Mouse (Mus musculus): ENCODE results near the gene Adprm.

The Adprm gene

GRCm38 (mm10) chr11:67077435-67077834 lies 25.0 kb upstream of the Adprm start:
- DNase-seq (ENCODE audit: low spot score in 2 of 2) = no peak

GRCm38 (mm10) chr11:67076781-67077180 lies 24.4 kb upstream of the Adprm start:
- no peak for DNase-seq (ENCODE audit: low spot score in 2 of 2)

DNA sequence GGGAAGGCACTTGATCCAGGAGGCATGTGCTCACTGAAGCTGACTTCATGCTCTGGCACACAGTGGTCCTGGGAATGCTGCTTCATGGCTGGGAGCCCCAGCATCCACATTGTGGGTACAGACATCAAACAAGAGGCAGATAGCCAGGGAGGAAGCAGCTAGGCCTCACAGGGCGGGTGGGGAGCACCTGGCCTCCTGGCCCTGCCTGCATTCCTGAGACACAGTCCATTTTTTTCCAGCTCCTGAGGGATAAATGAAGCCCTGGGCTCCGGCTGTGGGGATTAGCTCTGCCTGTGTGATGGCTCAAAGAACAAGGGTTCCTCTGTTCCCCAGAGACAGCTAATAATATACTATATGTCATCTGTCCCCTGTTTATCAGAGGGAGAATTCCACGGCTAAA lies 22.6 kb upstream of the Adprm start:
- DNase-seq (ENCODE audit: low spot score in 2 of 2) = no peak

DNA sequence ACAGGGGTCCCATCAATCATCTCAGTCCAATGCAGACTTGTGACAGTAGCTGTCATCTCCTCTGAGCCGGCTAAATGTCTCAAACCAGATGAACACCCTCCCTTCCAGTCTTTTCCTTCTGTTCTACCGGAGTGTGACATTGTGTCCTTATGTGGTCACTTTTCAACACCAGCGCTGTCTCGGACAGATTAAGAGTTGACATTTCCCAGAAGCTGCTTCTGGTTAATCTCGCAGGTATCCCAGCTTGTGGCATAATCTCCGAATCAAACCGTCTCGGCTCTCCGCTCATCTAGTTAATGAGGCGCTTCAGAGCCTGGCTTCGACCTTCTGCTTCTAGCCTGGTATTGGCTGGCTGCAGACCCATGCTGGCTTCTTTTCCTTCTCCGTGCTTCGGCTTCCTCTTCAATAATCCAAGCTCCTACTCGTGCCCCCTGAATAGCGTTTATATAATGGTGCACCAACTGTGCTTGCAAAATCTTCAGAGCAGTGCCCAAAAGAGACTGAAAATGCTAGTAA lies 20.3 kb upstream of the Adprm start:
- no peak for DNase-seq (ENCODE audit: low spot score in 2 of 2)

DNA sequence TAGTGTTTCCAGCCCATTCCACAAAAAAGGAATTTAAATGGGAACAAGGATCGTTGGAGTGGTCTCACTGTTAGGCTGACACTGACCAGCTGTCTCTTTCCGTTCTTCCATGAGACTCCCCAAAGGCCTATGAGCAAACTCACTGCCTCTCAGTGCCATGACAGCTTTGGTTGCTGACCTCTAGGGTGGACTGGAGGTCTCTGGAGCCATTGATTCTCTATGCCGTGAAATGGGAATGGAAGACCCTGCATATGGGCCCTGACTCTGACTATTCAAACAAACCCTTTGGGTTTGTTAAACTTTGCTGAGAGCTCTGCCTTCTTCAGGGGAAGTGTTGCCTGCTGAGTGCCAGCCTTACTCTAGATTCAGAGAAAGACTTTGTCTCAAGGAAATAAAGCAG lies 15.3 kb upstream of the Adprm start:
- DNase-seq (ENCODE audit: low spot score in 2 of 2) = no peak

DNA sequence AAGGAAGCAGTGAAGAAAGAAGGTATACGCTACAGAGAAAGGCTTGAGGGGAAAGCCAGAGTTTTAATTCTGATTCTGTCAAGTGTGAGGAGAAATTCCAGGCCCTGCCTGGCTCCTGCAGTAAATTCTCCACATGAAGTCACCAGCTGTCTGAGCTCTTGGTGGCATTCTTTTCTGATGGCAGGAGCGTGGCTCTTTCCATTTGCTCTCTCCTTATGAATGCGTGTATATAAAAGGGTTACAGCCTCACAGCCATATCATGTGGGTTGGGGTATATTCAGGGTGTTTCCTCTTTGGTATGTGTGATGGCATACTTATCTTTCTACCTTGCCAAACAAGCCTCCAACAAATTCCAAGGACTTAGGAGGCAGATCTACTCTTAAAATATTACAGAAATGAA lies 10.3 kb upstream of the Adprm start:
- peak in 1 of 2 experiments; percentile 53 for DNase-seq (ENCODE audit: low spot score in 2 of 2)

- no peak for DNase-seq (ENCODE audit: low spot score in 2 of 2)
Observed at GRCm38 (mm10) chr11:67061311-67061710, 8.9 kb upstream of the Adprm start.

- no peak for DNase-seq (ENCODE audit: low spot score in 2 of 2)
Observed at GRCm38 (mm10) chr11:67054754-67055365, 2.5 kb upstream of the Adprm start.

DNA sequence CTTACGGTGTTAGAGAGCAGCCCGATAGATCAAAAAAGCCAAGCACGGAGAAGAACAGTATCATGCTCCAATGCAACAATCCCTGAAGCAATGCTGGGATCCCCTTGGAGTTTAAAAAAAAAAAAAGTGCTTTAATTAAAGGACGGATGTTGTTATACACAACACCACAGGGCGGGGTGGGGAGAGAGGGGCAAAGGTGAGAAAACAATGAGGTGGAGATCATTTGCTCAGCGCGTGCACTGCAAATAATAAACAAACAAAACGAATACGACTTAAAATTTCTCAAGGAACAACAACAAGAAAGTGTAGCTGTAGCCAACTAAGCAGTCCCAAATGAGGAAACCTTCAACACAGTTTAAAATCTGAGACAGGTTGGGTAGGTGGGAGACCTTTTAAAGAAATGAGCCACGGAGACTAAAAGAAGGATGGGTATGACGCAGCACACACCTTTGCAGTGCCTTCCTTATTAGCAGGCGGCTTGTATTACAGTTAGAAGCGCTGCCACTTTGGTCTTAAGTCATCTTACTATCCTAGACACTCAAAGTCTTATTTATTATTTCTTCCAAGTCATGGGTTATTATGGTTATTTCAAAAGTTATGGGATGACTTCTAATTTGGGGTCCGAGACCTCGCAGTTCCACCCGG lies 596 bp downstream of the Adprm start:
- DNase-seq (ENCODE audit: low spot score in 2 of 2) = no peak

- DNase-seq (ENCODE audit: low spot score in 2 of 2) = no peak
Observed at GRCm38 (mm10) chr11:67049256-67049655, 3.1 kb downstream of the Adprm start.

DNA sequence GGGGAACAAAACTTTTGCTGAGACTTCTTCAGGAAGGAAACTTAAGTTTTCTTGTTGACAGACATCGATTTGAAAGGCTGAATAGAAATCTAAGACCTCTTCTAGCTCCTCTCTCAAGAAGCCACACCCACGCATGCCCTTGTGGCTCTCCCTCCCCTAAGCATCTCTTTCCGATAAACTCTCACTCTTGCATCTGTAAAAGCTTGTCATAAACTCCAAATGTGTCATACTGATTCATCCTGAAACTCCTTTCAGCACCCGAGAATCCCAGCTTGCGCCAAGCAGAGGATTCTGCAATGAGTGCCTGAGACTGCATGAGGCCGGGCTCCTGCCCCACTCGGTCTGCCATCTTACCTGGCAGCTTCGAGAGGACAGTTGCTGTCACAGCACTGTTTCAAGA lies 3.9 kb downstream of the Adprm start:
- DNase-seq (ENCODE audit: low spot score in 2 of 2) = no peak

GRCm38 (mm10) chr11:67047199-67047598 lies 5.2 kb downstream of the Adprm start:
- DNase-seq (ENCODE audit: low spot score in 2 of 2) = no peak

- no peak for DNase-seq (ENCODE audit: low spot score in 2 of 2)
Observed at GRCm38 (mm10) chr11:67044959-67045358, 7.4 kb downstream of the Adprm start.

DNA sequence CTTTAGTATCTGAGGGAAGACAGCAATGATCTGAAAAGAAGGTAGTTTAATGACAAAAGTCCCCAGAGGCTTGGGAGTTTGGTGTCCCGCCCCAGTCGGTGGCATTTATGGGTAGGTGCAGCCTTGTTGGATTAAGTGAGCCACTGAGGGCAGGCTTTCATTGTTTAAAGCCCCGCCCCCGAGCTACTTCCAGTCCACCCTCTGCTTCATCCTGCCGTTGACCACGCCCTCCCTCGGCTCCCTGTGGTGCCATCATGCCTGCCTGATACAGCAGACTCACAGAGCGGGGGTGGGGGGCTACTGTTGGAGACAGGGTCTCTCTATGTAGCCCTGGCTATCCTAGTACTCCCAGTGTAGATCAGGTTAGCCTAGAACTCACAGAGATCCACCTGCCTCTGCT lies 9.4 kb downstream of the Adprm start:
- DNase-seq (ENCODE audit: low spot score in 2 of 2) = no peak

- DNase-seq (ENCODE audit: low spot score in 2 of 2) = no peak
Observed at GRCm38 (mm10) chr11:67040483-67040882, 11.9 kb downstream of the Adprm start.

DNA sequence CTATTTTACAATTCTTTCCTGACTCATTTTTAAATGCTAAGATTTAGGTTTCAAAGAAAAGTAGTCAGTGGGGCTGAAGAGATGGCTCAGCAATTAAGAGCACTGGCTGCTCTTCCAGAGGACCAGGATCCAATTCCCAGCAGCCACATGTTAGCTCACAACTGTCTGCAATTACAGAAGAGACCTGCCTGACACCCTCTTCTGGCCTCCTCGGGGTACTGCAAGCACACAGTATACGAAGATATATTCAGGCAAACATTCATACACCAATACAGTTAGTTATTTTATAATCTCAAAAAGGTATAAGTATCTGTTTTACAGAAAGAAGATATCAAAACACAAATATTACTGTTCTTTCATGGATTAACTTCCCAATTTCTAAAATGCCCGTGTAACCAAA lies 12.6 kb downstream of the Adprm start:
- no peak for DNase-seq (ENCODE audit: low spot score in 2 of 2)

GRCm38 (mm10) chr11:67036892-67037291 lies 15.5 kb downstream of the Adprm start:
- DNase-seq (ENCODE audit: low spot score in 2 of 2) = no peak

DNA sequence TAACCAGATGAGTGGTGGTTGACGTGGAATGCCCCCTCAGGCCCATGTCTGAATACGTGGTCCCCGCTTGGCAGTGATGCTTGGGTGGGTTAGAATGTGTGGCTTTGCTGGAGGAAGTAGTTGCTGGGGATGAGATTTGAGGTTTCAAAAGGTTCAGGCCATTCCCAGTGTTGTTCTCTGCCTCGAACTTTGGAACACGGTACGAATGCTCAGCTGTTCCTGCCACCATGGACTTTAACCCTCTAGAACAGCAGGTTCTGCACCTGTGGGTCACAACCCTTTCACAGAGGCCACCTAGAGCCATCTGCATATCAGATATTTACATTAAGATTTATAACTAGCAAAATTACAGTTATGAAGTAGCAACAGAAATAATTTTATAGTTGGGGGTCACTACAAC lies 16.2 kb downstream of the Adprm start:
- no peak for DNase-seq (ENCODE audit: low spot score in 2 of 2)

DNA sequence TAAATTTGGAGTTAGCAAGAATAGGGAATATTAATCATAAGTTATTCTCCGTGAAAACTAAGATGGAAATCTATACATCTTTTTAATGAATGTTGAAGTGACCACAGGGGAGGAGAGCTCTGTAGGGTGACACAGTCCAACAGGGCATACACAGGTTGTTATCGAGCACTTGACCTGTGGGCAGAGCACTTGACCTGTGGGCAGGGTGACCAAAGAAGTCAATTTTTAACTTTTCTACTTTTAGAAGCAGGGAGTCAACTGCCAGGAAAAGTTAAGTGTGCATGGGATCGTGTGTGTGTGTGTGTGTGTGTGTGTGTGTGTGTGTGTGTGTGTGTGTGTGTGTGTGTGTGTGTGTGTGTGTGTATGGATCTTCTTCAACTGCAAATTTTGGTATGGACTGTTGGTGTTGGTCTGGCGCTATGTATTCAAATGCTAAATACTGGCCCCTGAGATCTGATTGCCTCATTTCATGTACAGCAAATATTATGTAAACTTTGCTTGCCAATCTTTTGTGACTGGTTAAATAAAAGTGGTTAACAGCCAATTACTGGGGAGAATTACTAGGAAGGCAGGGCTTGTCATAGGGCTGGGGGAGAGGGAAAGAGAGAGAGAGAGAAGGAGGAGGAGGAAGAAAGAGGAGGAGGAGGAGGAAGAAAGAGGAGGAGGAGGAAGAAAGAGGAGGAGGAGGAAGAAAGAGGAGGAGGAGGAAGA lies 17.5 kb downstream of the Adprm start:
- DNase-seq (ENCODE audit: low spot score in 2 of 2) = no peak

GRCm38 (mm10) chr11:67031603-67031915 lies 20.8 kb downstream of the Adprm start:
- no peak for DNase-seq (ENCODE audit: low spot score in 2 of 2)

DNA sequence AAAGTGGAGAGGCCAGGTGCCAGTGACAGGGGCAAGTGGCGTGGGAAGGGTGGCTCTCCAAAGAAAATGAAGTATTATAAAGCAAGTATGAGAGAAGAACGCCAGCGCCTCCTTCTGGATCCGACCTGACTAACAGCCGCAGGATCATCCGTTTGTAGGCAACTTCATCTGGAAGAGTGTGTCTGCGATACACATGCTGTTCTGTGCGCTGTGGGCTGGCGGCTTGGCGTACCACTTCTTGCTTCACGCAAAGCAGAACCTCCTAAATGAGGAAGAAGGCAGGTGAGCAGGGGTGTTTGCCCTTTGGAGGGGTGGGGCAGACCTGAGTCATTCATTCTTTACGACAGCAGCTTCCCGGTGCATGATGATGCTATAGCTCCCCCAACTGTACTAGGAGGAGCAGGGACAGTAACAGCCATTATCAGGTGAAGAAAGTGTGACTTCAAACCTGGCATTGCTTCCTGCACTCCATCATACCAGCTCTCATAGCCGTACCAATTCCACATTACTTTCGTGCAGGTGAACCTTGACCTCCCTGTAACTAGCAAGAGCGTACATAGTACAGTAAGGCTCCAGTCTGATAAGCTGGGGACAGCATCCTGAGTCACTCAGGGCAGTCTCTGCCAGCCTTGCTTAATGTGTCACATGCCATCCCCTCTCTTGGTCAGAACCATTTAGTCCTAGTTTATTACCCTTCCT lies 21.3 kb downstream of the Adprm start:
- no peak for DNase-seq (ENCODE audit: low spot score in 2 of 2)

DNA sequence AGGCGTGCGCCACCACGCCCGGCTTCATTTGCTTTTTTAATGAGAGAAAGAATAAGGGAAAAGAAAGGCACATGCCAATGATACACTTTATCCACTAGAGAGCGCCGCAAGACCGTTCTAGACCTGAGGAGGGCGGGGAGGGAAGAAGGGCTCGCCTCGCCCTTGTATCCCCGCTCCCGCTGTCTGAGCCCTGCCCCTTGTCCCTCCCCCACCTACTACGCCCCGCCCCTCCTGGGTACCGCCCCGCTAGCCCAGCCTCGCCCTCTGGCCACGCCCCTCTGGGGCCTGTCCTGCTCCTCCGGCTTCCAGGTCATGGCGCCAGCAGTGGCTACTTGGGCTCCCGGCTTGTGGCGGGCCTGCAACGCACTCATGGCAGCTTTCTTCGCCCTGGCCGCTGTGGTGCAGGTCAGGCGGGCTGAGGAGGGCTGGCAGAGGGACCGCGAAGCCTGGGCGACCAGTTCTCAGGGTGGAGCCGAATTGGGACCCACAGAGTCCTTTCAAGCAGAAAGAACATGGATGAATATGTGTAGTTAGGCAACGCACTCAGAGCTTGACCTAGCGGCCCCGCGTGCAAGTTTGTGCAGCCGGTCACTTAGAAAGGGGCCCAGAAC lies 27.4 kb downstream of the Adprm start, which contains the start of gene Tmem220:
Tmem220 (plus strand) TSS at position 288 of the 611 bp plus-strand sequence.
- peak; percentile 66 to 73 for DNase-seq (ENCODE audit: low spot score in 2 of 2)
